Mouse (Mus musculus) left cerebral cortex, postnatal 25 days (tissue): ENCODE data around the gene Gm9789. TPM values are rescaled to one million over a fixed set of nuclear protein-coding genes. Genes with fewer than 3 reads are reported as not detected.
"Not testable (repeated sequence)": the region's sequence is repeated elsewhere in the genome, so short reads cannot be mapped to it uniquely, and the experiment has no call there.

Experiments
- DNase-seq, 2 experiments: peaks; one replicate each; pipeline ENCODE4 v3.0.0; 2022; ENCODE audit warnings: low spot score in 2 of 2, mixed read lengths in 1 of 2
- intact Hi-C: fragments of 180-260 bp; cut with DNase I; formaldehyde crosslinking; loops from one replicate; pipeline ENCODE4 v1.15.1; 2025
- total RNA-seq, 2 experiments: library from RNA; stranded (reverse); gene quantifications; 2 replicates each; pipeline ENCODE4 v1.2.3; 2021

Gm9789 gene
- not detected for total RNA-seq

DNA sequence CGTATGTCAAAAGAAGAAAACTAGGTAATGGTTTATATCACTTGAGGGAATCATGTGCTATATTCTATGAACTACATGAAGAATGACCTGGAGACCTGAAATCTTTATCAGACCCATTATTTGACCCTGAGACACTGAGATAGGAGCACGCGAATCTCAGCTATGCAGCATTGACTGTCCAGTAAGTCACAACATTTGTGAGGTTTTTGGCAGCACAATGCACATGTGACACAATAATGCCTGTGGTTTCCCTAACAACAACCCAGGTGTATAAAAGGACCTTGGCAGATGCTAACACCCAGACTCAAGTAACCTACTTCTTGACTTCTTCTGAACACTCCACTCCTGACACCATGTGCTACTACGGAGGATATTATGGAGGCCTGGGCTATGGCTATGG, at the start of gene Gm9789:
Gene Gm9789 (plus strand): TSS at position 301 of the 400 bp plus-strand sequence.
- intact Hi-C loops: no loop called here
- DNase-seq: no peak

DNA sequence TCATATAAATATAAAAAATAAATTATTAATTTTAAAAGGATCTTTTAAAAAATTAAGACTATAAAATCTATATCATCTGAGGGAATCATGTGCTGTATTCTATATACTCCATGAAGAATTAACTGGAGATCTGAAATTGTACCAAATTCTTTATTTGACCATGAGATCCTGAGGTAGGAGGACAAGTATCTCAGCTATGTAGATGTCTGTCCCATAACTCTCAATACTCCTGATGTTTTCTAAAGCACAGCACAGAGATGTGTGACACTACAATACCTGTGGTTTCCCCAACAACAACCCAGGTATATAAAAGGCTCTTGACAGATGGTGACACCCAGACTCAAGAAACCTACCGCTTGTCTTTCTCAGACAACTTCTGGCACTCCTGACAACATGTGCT, 17.2 kb upstream of the Gm9789 start, which contains the start of gene Gm6358:
Gene Gm6358 (plus strand): TSS at position 301 of the 400 bp plus-strand sequence.
- DNase-seq: no peak
- intact Hi-C loops: no loop called here

DNA sequence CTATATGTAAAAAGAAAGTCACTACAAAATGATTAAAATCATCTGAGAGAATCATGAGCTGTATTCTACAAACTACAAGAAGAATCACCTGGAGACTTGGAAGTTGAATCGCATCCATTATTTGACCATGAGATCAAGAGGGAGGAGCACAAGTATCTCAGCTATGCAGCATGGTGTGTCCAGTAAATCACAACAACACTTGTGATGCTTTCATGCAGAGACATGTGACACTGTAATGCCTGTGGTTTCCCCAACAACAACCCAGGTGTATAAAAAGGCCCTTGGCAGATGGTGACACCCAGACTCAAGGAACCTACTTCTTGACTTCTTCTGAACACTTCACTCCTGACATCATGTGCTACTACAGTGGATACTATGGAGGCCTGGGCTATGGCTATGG, 7.0 kb upstream of the Gm9789 start, which contains the start of gene Gm10061:
Gene Gm10061 (plus strand): TSS at position 301 of the 400 bp plus-strand sequence.
- DNase-seq: no peak
- intact Hi-C loops: no loop called here

DNA sequence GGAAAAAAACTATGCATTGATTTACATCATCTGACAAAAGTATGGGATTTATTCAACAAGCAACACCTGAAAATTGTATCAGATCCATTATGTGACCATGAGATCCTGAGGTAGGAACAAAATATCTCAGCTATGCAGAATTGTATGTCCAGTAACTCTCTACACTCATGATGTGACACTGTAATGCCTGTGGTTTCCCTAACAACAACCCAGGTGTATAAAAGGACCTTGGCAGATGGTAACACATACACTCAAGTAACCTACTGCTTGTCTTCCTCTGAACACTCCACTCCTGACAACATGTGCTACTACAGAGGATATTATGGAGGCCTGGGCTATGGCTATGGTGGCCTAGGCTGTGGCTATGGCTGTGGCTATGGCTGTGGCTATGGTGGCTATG, 11.4 kb downstream of the Gm9789 start, which contains the start of gene Gm7735:
Gene Gm7735 (plus strand): TSS at position 301 of the 400 bp plus-strand sequence.
- not testable (repeated sequence) for DNase-seq

DNA sequence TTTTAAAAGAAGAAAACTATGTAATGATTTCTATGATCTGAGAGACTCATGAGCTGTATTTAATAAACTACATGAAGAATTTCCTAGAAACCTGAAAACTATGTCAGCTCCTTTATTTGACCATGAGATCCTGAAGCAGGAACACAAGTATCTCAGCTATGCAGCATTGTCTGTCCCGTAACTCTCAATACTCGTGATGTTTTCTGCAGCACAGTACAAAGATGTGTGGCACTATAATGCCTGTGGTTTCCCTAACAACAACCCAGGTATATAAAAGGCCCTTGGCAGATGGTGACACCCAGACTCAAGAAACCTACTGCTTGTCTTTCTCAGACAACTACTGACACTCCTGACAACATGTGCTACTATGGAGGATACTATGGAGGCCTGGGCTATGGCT, 16.7 kb downstream of the Gm9789 start, which contains the start of gene 1110057P08Rik:
Gene 1110057P08Rik (plus strand): TSS at position 301 of the 400 bp plus-strand sequence.
- intact Hi-C loops: no loop called here

More for the DNA sequence above, 11.4 kb downstream of the Gm9789 start, which contains the start of gene Gm7735:
- intact Hi-C loops: not testable (repeated sequence)

DNA sequence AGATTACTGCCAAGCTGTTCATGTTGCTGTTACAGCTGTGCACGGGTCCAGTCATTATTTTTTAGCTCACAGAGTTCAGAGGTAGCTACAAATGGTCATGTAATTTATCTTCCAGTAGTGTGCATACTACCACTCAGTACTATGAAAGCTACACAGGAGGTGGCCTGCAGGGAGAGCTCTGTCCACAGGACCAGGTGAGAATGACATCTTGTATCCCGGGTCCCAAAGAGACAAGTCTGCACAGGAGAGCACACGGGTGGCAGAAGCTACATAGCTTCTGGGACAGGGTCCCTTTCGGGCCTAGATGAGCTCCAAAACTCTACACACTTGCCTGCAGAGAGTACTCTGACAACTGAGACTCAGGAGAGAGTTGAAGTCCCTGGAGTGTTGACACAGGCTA, 30.9 kb downstream of the Gm9789 start:
- DNase-seq: no peak
- intact Hi-C loops: no loop called here

More for the DNA sequence above, 16.7 kb downstream of the Gm9789 start, which contains the start of gene 1110057P08Rik:
- DNase-seq: no peak

DNA sequence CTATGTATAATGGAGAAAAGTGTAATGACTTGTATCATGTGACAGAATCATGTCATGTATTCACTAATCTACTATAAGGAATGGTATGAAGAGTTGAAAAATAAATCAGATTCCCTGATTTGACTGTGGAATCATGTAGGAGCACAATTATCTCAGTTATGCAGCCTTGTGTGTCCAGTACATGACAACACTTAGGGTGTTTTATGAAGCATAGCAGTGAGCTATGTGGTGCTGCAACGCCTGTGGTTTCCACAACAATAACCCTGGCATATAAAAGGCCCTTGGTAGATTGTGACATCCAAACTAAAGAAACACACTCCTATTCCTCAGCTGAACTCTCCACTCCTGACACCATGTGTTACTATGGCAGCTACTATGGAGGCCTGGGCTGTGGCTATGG, 47.8 kb downstream of the Gm9789 start, which contains the start of gene Krtap20-2:
Gene Krtap20-2 (plus strand): TSS at position 301 of the 400 bp plus-strand sequence.
- no peak for DNase-seq
- intact Hi-C loops: no loop called here

Other genes starting within 250 kb of the Gm9789 start
- gene Krtap19-9b, start 225.7 kb upstream of the Gm9789 start, total RNA-seq: not detected
- not detected for gene Krtap16-3, start 195.1 kb upstream of the Gm9789 start, total RNA-seq
- not detected for gene Krtap22-2, start 147.2 kb upstream of the Gm9789 start, total RNA-seq
- not detected for gene Gm10229, start 142.7 kb upstream of the Gm9789 start, total RNA-seq
- not detected for gene Krtap6-1, start 126.3 kb upstream of the Gm9789 start, total RNA-seq
- not detected for gene Gm10228, start 116.5 kb upstream of the Gm9789 start, total RNA-seq
- gene Krtap6-5, start 110.1 kb upstream of the Gm9789 start, total RNA-seq: not detected
- gene 1110025L11Rik, start 94.0 kb upstream of the Gm9789 start, total RNA-seq: not detected
- not detected for gene Krtap6-3, start 73.9 kb upstream of the Gm9789 start, total RNA-seq
- gene Gm6358, start 17.1 kb upstream of the Gm9789 start, total RNA-seq: not detected
- gene Gm10061, start 6.9 kb upstream of the Gm9789 start, total RNA-seq: not detected
- gene Gm7735, start 11.5 kb downstream of the Gm9789 start, total RNA-seq: not detected
- not detected for gene 1110057P08Rik, start 16.8 kb downstream of the Gm9789 start, total RNA-seq
- not detected for gene Krtap20-2, start 47.9 kb downstream of the Gm9789 start, total RNA-seq
- gene Krtap21-1, start 245.9 kb downstream of the Gm9789 start, total RNA-seq: not detected